Mouse (Mus musculus) megakaryocyte, embryonic 14.5 days (primary cell): Measurements from ENCODE around the gene Zfp410.

Experiments
- FLI1 ChIP-seq: IDR thresholded peaks from 2 replicates; pipeline ENCODE4 v1.6.1; 2012; ENCODE audit warnings: low read length, inconsistent platforms, mixed read lengths
- GATA1 ChIP-seq: IDR thresholded peaks from 3 replicates; pipeline ENCODE4 v1.6.1; 2012; ENCODE audit warnings: mixed read lengths, low read length, inconsistent platforms, borderline replicate concordance

DNA sequence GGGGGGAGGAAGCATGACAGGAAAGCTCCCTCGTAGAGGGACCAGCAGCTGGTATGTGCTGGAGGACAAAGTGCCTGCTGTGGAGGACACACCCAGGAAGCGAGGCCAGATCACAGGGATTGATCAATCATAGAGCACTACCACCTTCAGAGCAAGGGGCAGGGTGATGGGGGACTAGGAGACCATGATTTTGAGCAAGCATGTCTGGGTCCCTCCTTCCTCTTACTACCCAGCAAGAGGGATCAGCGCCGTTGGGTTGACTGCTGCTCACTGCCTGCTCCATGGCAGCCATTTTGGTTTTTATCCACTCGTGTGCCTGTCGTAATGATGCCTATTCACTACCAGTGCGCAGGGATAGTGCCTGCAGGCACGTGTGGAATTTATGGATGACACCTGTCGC, 47.6 kb downstream of the Zfp410 start:
- TF ChIP-seq GATA1 (no peak), FLI1 (no peak)
